Mouse (Mus musculus): Measurements from ENCODE around the gene Kansl3. TPM values are rescaled to one million over a fixed set of nuclear protein-coding genes. Genes with fewer than 3 reads are reported as not detected.

Gene Kansl3
- polyA plus RNA-seq, 1 experiment from 2014 or later = 34.8 TPM

- Histone ChIP-seq H3K36me3 (no peaks in the 10 kb centered on the region), H3K4me1 (replicated peaks) (peaks cover 10% of the 10 kb centered on the region), H3K4me3 (no peak overlapping the region), H3K27ac (replicated peaks) (no peak overlapping the region), H3K9me3 (no peaks in the 10 kb centered on the region), H3K4me2 (no peak overlapping the region), H3K27me3 (peaks cover 11% of the 10 kb centered on the region), H3K9ac (no peak overlapping the region)
- no peak for ATAC-seq (ENCODE audit: low read depth)
- WGBS = 88% methylated on average over 6 of the region's 6 CpGs
These were observed 68.5 kb downstream of the Kansl3 start for GRCm38 (mm10) chr1:36300486-36300885.

- 55% methylated on average over 2 of the region's 2 CpGs for WGBS
- Histone ChIP-seq H3K4me2 (no peak overlapping the region), H3K4me1 (replicated peaks) (peaks cover 10% of the 10 kb centered on the region), H3K9ac (no peak overlapping the region), H3K27ac (replicated peaks) (no peak overlapping the region), H3K36me3 (no peaks in the 10 kb centered on the region), H3K4me3 (no peak overlapping the region), H3K27me3 (peaks cover 11% of the 10 kb centered on the region), H3K9me3 (no peaks in the 10 kb centered on the region)
- ATAC-seq (ENCODE audit: low read depth) = no peak
These were observed 69.3 kb downstream of the Kansl3 start for GRCm38 (mm10) chr1:36299676-36300075.

DNA sequence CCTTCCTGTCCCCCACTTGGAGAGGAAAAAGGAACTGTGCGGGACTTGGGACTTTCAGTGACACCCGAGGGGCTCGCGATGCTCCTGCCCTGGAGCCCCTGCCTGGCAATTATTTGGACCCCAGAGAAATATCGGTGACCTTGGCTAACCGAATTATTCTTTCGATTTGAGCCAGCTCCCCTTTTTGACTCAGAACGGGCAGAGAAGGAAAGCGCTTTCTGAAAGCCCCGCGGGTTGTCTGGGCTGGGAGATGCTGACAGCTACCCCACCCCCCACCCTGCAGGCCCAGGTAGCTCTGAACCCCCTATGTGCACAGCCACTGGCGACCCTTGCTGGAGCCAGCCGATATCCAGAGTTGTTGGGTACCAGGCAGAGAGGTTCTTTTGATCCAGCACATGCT, 69.9 kb downstream of the Kansl3 start:
- ATAC-seq (ENCODE audit: low read depth) = no peak
- H3K9me3 ChIP-seq = no peaks in the 10 kb centered on the region
- H3K36me3 ChIP-seq = no peaks in the 10 kb centered on the region
- WGBS = 30% methylated on average over 13 of the region's 13 CpGs
- no peak overlapping the region for H3K4me3 ChIP-seq
- peaks cover 10% of the 10 kb centered on the region for H3K4me1 ChIP-seq (replicated peaks)
- H3K27ac ChIP-seq (replicated peaks) = no peak overlapping the region
- H3K9ac ChIP-seq = no peak overlapping the region
- H3K27me3 ChIP-seq = peaks cover 11% of the 10 kb centered on the region
- no peak overlapping the region for H3K4me2 ChIP-seq

DNA sequence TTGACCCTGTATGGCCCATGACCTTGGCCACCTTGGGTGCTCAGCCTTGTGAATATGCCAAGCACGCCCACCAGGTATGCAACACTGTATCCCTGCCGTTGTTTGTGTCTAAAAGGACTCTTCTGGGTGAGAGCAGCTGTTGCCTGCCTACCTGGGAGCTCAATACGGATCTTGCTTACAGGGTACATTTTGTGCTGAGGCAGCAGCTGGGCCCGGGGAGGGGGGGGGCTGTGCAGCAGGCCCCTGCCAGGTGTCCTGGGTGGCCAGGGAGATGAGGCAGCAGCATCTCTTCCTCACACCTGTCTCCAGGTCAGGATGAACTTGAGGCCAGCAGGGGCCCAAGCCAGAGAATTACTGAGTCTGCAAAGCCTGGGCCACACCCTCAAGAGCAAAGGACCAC, 70.9 kb downstream of the Kansl3 start:
- Histone ChIP-seq H3K4me2 (no peak overlapping the region), H3K9me3 (no peaks in the 10 kb centered on the region), H3K36me3 (no peaks in the 10 kb centered on the region), H3K9ac (no peak overlapping the region), H3K4me1 (replicated peaks) (peaks cover 7% of the 10 kb centered on the region), H3K27ac (replicated peaks) (no peak overlapping the region), H3K4me3 (no peak overlapping the region), H3K27me3 (peaks cover 11% of the 10 kb centered on the region)
- 79% methylated on average over 4 of the region's 4 CpGs for WGBS
- no peak for ATAC-seq (ENCODE audit: low read depth)

DNA sequence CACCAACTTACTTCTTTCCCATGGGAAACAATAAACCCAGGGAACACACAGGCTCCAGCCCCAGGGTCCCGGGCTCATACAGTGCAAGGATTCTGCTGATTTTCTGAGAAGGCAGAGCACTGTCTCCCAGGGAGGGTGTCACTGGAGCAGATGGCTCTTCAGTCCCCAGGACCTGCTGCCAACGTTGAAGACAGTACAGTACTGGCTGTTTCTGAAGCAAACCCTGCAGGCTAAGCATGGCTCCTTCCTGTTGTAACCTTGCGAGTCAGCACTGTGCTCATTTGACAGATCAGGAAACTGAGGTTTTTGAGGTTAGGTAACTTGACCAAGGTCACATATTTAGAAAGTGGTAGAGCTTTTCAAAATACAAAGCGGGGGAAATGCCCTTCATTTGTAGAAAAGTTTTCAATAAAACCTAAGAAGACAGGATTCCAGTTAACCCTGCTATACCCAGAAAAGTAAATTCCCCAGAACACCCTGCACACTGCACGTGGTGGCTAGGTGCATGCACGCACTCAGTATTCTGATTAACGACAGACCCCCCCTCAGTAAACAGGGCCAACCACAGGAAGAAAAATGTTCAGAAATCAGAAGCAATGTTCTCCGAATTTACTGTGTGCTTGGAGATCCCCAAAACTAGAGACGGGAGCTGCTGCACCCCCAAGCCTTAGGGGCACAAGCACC, 72.4 kb downstream of the Kansl3 start:
- Histone ChIP-seq H3K4me2 (no peak overlapping the region), H3K4me1 (replicated peaks) (0 out of 2 replicates have a peak, but pooled peaks cover 3% of the 10 kb centered on the region), H3K9ac (no peak overlapping the region), H3K36me3 (no peaks in the 10 kb centered on the region), H3K4me3 (no peak overlapping the region), H3K27me3 (no peaks in the 10 kb centered on the region; the same call in none of the 2 replicates), H3K27ac (replicated peaks) (no peak overlapping the region), H3K9me3 (no peaks in the 10 kb centered on the region)
- ATAC-seq (ENCODE audit: low read depth) = no peak
- WGBS = 72% methylated on average over 9 of the region's 9 CpGs

DNA sequence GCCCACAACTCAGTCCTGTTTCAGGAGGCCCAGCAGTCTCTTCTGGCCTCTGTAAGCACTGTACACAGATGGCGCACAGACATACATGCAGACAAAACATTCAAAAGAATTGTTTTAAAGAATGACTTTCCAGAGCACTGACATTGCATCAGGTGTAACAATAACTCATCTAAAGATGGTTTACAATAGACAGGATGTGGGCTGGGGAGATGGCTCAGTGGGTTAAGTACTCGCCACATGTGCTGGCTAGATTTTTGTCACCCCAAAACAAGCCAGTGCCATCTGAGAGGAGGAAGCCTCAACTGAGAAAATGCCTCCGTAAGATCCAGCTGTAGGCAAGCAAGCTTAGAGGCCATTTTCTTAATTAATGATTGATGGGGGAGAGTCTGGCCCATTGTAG, 74.6 kb downstream of the Kansl3 start:
- ATAC-seq (ENCODE audit: low read depth) = no peak
- no peaks in the 10 kb centered on the region for H3K9me3 ChIP-seq
- H3K36me3 ChIP-seq = no peaks in the 10 kb centered on the region
- H3K27ac ChIP-seq (replicated peaks) = no peak overlapping the region
- H3K4me1 ChIP-seq (replicated peaks) = 0 out of 2 replicates have a peak, but pooled peaks cover 3% of the 10 kb centered on the region
- WGBS = 78% methylated on average over 3 of the region's 3 CpGs
- H3K4me3 ChIP-seq = no peak overlapping the region
- no peak overlapping the region for H3K9ac ChIP-seq
- no peak overlapping the region for H3K4me2 ChIP-seq
- no peaks in the 10 kb centered on the region; the same call in none of the 2 replicates for H3K27me3 ChIP-seq

DNA sequence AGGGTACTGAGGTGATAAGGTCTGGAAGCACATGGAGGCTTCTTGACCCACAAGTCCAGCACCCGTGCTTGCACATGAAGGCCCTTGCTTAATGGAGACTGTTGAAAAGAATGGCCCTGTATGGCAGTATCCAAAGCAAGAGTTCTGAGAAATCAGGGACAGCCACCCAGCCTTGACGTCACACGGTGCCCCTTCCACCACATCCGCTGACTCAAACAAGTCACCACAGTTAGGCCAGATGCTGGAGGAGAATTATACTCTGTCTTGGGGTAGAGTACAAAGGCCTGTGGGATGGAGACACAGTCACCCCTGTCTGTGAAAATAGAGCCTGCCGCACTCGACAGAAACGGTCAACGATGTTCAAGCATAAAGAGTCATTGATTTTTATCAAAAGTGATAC, 75.5 kb downstream of the Kansl3 start:
- no peaks in the 10 kb centered on the region; the same call in none of the 2 replicates for H3K27me3 ChIP-seq
- H3K4me2 ChIP-seq = no peak overlapping the region
- H3K4me1 ChIP-seq (replicated peaks) = no peaks in the 10 kb centered on the region
- H3K9me3 ChIP-seq = no peaks in the 10 kb centered on the region
- H3K4me3 ChIP-seq = no peak overlapping the region
- no peak overlapping the region for H3K9ac ChIP-seq
- 91% methylated on average over 8 of the region's 8 CpGs for WGBS
- H3K36me3 ChIP-seq = no peaks in the 10 kb centered on the region
- ATAC-seq (ENCODE audit: low read depth) = no peak
- no peak overlapping the region for H3K27ac ChIP-seq (replicated peaks)

Small RNAs within 50 kb of the gene (microRNA-seq; reads per million reads assigned to microRNA genes)
- not detected for gene Mir6898

Other genes starting within 250 kb of the Kansl3 start
- 47.1 and 52.0 TPM in 2 replicates for gene Uggt1, start 124.5 kb downstream of the Kansl3 start, polyA plus RNA-seq (2015; fragmentation: Nextera tagmentation; extraction: Ambion mirVana)
- gene Neurl3, start 94.5 kb downstream of the Kansl3 start, polyA plus RNA-seq (2015; fragmentation: Nextera tagmentation; extraction: Ambion mirVana) = 1.0 TPM in 2 replicates
- 4.4 and 5.0 TPM in 2 replicates for gene Arid5a, start 61.4 kb downstream of the Kansl3 start, polyA plus RNA-seq (2015; fragmentation: Nextera tagmentation; extraction: Ambion mirVana)
- 2.5 and 2.7 TPM in 2 replicates for gene Fer1l5, start 3.1 kb upstream of the Kansl3 start, polyA plus RNA-seq (2015; fragmentation: Nextera tagmentation; extraction: Ambion mirVana)
- gene Lman2l, start 76.1 kb upstream of the Kansl3 start, polyA plus RNA-seq (2015; fragmentation: Nextera tagmentation; extraction: Ambion mirVana) = 73.1 and 74.6 TPM in 2 replicates
- 9.3 and 10.3 TPM in 2 replicates for gene Cnnm4, start 102.4 kb upstream of the Kansl3 start, polyA plus RNA-seq (2015; fragmentation: Nextera tagmentation; extraction: Ambion mirVana)
- gene Cnnm3, start 142.7 kb upstream of the Kansl3 start, polyA plus RNA-seq (2015; fragmentation: Nextera tagmentation; extraction: Ambion mirVana) = 3.4 and 4.2 TPM in 2 replicates
- gene Ankrd23, start 167.7 kb upstream of the Kansl3 start, polyA plus RNA-seq (2015; fragmentation: Nextera tagmentation; extraction: Ambion mirVana) = 19.0 and 19.2 TPM in 2 replicates
- gene Gm42417, start 170.2 kb upstream of the Kansl3 start, polyA plus RNA-seq (2015; fragmentation: Nextera tagmentation; extraction: Ambion mirVana) = 0.32 and 1.9 TPM in 2 replicates
- gene Ankrd39, start 178.3 kb upstream of the Kansl3 start, polyA plus RNA-seq (2015; fragmentation: Nextera tagmentation; extraction: Ambion mirVana) = 23.8 and 26.2 TPM in 2 replicates
- gene Sema4c, start 189.2 kb upstream of the Kansl3 start, polyA plus RNA-seq (2015; fragmentation: Nextera tagmentation; extraction: Ambion mirVana) = 23.4 and 25.2 TPM in 2 replicates

Measured in neural tube, embryonic 13.5 days (tissue).